Mouse (Mus musculus): ENCODE measurements around the gene Gm2a. TPM values are rescaled to one million over a fixed set of nuclear protein-coding genes. Genes with fewer than 3 reads are reported as not detected.
"Not testable (repeated sequence)": the region's sequence is repeated elsewhere in the genome, so short reads cannot be mapped to it uniquely, and the experiment has no call there.

Gm2a gene
- polyA plus RNA-seq, 1 experiment from 2014 or later = 20.3 TPM

GRCm38 (mm10) chr11:55077331-55078231 is 20.3 kb upstream of the Gm2a start, which contains the start of gene Ccdc69:
Ccdc69 (minus strand) TSS chr11:55078131.
- peak within 1 kb of the TSS; percentile 86 for H3K4me2 ChIP-seq
- H3K27me3 ChIP-seq = peaks cover 31% of the 10 kb centered on the region
- no peaks in the 10 kb centered on the region; the same call in 1 of the 2 replicates for H3K9me3 ChIP-seq
- H3K4me1 ChIP-seq (replicated peaks) = peaks cover 20% of the 10 kb centered on the region
- no peaks in the 10 kb centered on the region for H3K36me3 ChIP-seq
- no peak within 1 kb of the TSS for H3K27ac ChIP-seq
- peak within 1 kb of the TSS; percentile 46 for H3K4me3 ChIP-seq
- WGBS = under 1% methylated on average over 50 of the region's 50 CpGs
- ATAC-seq (ENCODE audit: low FRiP score) = peak; percentile 71
- H3K9ac ChIP-seq = peak within 1 kb of the TSS; percentile 69

GRCm38 (mm10) chr11:55078502-55078901 is 19.4 kb upstream of the Gm2a start:
- no peaks in the 10 kb centered on the region for H3K36me3 ChIP-seq
- H3K9ac ChIP-seq = no peak overlapping the region
- no peak overlapping the region for H3K4me3 ChIP-seq
- no peak overlapping the region for H3K27ac ChIP-seq
- no peak for ATAC-seq (ENCODE audit: low FRiP score)
- H3K4me2 ChIP-seq = peak overlapping the region; percentile 86
- WGBS = 68% methylated on average over 3 of the region's 3 CpGs
- no peaks in the 10 kb centered on the region; the same call in 1 of the 2 replicates for H3K9me3 ChIP-seq
- peaks cover 31% of the 10 kb centered on the region for H3K27me3 ChIP-seq
- peaks cover 20% of the 10 kb centered on the region for H3K4me1 ChIP-seq (replicated peaks)

GRCm38 (mm10) chr11:55079180-55079579 is 18.7 kb upstream of the Gm2a start:
- H3K4me3 ChIP-seq = no peak overlapping the region
- H3K9ac ChIP-seq = no peak overlapping the region
- no peaks in the 10 kb centered on the region; the same call in 1 of the 2 replicates for H3K9me3 ChIP-seq
- H3K27me3 ChIP-seq = peaks cover 31% of the 10 kb centered on the region
- H3K4me2 ChIP-seq = no peak overlapping the region
- no peaks in the 10 kb centered on the region for H3K36me3 ChIP-seq
- H3K27ac ChIP-seq = no peak overlapping the region
- ATAC-seq (ENCODE audit: low FRiP score) = no peak
- WGBS = 56% methylated on average over 4 of the region's 4 CpGs
- H3K4me1 ChIP-seq (replicated peaks) = peaks cover 20% of the 10 kb centered on the region

- Histone ChIP-seq H3K27ac (no peak overlapping the region), H3K9me3 (no peaks in the 10 kb centered on the region; the same call in 1 of the 2 replicates), H3K4me2 (no peak overlapping the region), H3K4me1 (replicated peaks) (peaks cover 15% of the 10 kb centered on the region), H3K4me3 (no peak overlapping the region), H3K36me3 (no peaks in the 10 kb centered on the region), H3K9ac (no peak overlapping the region), H3K27me3 (peaks cover 31% of the 10 kb centered on the region)
- ATAC-seq (ENCODE audit: low FRiP score) = no peak
- 89% methylated on average over 9 of the region's 9 CpGs for WGBS
Observed at GRCm38 (mm10) chr11:55081206-55081605, 16.7 kb upstream of the Gm2a start.

GRCm38 (mm10) chr11:55084629-55085028 is 13.3 kb upstream of the Gm2a start:
- Histone ChIP-seq H3K9ac (no peak overlapping the region), H3K27me3 (0 out of 2 replicates have a peak, but pooled peaks cover 2% of the 10 kb centered on the region), H3K4me3 (no peak overlapping the region), H3K4me2 (no peak overlapping the region), H3K27ac (no peak overlapping the region), H3K9me3 (no peaks in the 10 kb centered on the region; the same call in 1 of the 2 replicates), H3K36me3 (no peaks in the 10 kb centered on the region), H3K4me1 (replicated peaks) (no peaks in the 10 kb centered on the region)
- no peak for ATAC-seq (ENCODE audit: low FRiP score)
- WGBS = 77% methylated on average over 4 of the region's 4 CpGs

GRCm38 (mm10) chr11:55085396-55085795 is 12.5 kb upstream of the Gm2a start:
- Histone ChIP-seq H3K27me3 (0 out of 2 replicates have a peak, but pooled peaks cover 2% of the 10 kb centered on the region), H3K4me2 (no peak overlapping the region), H3K27ac (no peak overlapping the region), H3K4me3 (no peak overlapping the region), H3K9me3 (no peaks in the 10 kb centered on the region; the same call in 1 of the 2 replicates), H3K4me1 (replicated peaks) (no peaks in the 10 kb centered on the region), H3K9ac (no peak overlapping the region), H3K36me3 (no peaks in the 10 kb centered on the region)
- 68% methylated on average over 5 of the region's 5 CpGs for WGBS
- ATAC-seq (ENCODE audit: low FRiP score) = no peak

- no peak overlapping the region for H3K27ac ChIP-seq
- no peak overlapping the region for H3K4me2 ChIP-seq
- WGBS = 7% methylated on average over 10 of the region's 10 CpGs
- H3K4me3 ChIP-seq = no peak overlapping the region
- H3K9me3 ChIP-seq = no peaks in the 10 kb centered on the region; the same call in 1 of the 2 replicates
- H3K9ac ChIP-seq = no peak overlapping the region
- no peak; the same call in 1 of the 2 replicates for ATAC-seq (ENCODE audit: low FRiP score)
- H3K36me3 ChIP-seq = no peaks in the 10 kb centered on the region
- H3K4me1 ChIP-seq (replicated peaks) = no peaks in the 10 kb centered on the region
- 0 out of 2 replicates have a peak, but pooled peaks cover 2% of the 10 kb centered on the region for H3K27me3 ChIP-seq
Observed at GRCm38 (mm10) chr11:55087006-55087405, 10.9 kb upstream of the Gm2a start.

- H3K9me3 ChIP-seq = no peaks in the 10 kb centered on the region
- no peaks in the 10 kb centered on the region for H3K4me1 ChIP-seq (replicated peaks)
- 84% methylated on average over 2 of the region's 2 CpGs for WGBS
- H3K4me2 ChIP-seq = no peak overlapping the region
- no peak overlapping the region for H3K4me3 ChIP-seq
- H3K27me3 ChIP-seq = 0 out of 2 replicates have a peak, but pooled peaks cover 2% of the 10 kb centered on the region
- no peak for ATAC-seq (ENCODE audit: low FRiP score)
- H3K36me3 ChIP-seq = no peaks in the 10 kb centered on the region
- no peak overlapping the region for H3K27ac ChIP-seq
- H3K9ac ChIP-seq = no peak overlapping the region
Observed at GRCm38 (mm10) chr11:55089892-55090291, 8.0 kb upstream of the Gm2a start.

GRCm38 (mm10) chr11:55093096-55093495 is 4.8 kb upstream of the Gm2a start:
- 88% methylated on average over 7 of the region's 7 CpGs for WGBS
- 0 out of 2 replicates have a peak, but pooled peaks cover under 1% of the 10 kb centered on the region for H3K27me3 ChIP-seq
- H3K4me1 ChIP-seq (replicated peaks) = peaks cover 8% of the 10 kb centered on the region
- H3K9me3 ChIP-seq = no peaks in the 10 kb centered on the region
- ATAC-seq (ENCODE audit: low FRiP score) = no peak
- no peaks in the 10 kb centered on the region for H3K36me3 ChIP-seq
- H3K27ac ChIP-seq = no peak overlapping the region
- no peak overlapping the region for H3K4me2 ChIP-seq
- H3K9ac ChIP-seq = no peak overlapping the region
- H3K4me3 ChIP-seq = no peak overlapping the region

GRCm38 (mm10) chr11:55096296-55096695 is 1.6 kb upstream of the Gm2a start:
- ATAC-seq (ENCODE audit: low FRiP score); H3K9me3 ChIP-seq; H3K4me3 ChIP-seq; H3K27me3 ChIP-seq; H3K36me3 ChIP-seq; H3K9ac ChIP-seq; H3K4me2 ChIP-seq; H3K27ac ChIP-seq: not testable (repeated sequence)
- H3K4me1 ChIP-seq (replicated peaks) = peaks cover 20% of the 10 kb centered on the region
- 84% methylated on average over 4 of the region's 4 CpGs for WGBS

- 0 out of 2 replicates have a peak overlapping the region, but pooled peaks have one; percentile 18 for H3K27ac ChIP-seq
- WGBS = 42% methylated on average over 11 of the region's 11 CpGs
- no peak overlapping the region for H3K9ac ChIP-seq
Observed at GRCm38 (mm10) chr11:55096731-55097462, 1.0 kb upstream of the Gm2a start.

More at GRCm38 (mm10) chr11:55096731-55097462, 1.0 kb upstream of the Gm2a start:
- peak overlapping the region; percentile 58 for H3K4me3 ChIP-seq
- peak overlapping the region; percentile 71 for H3K4me2 ChIP-seq
- 0 out of 2 replicates have a peak, but pooled peaks cover 2% of the 10 kb centered on the region for H3K36me3 ChIP-seq
- H3K4me1 ChIP-seq (replicated peaks) = peaks cover 20% of the 10 kb centered on the region
- H3K9me3 ChIP-seq = no peaks in the 10 kb centered on the region
- no peaks in the 10 kb centered on the region for H3K27me3 ChIP-seq
- no peak for ATAC-seq (ENCODE audit: low FRiP score)

Measured in hindbrain, embryonic 13.5 days (tissue).